Mouse (Mus musculus) stomach, postnatal 0 days (tissue): ENCODE measurements around the gene Slc27a4.

Experiments
- CTCF ChIP-seq: IDR thresholded peaks from 2 replicates; pipeline ENCODE4 v1.5.1; 2016; ENCODE audit warnings: antibody characterized with exemption, low read depth, mild to moderate bottlenecking, moderate library complexity
- EP300 ChIP-seq: optimal IDR thresholded peaks from 2 replicates; pipeline ENCODE3; 2016; ENCODE audit warnings: antibody characterized with exemption

DNA sequence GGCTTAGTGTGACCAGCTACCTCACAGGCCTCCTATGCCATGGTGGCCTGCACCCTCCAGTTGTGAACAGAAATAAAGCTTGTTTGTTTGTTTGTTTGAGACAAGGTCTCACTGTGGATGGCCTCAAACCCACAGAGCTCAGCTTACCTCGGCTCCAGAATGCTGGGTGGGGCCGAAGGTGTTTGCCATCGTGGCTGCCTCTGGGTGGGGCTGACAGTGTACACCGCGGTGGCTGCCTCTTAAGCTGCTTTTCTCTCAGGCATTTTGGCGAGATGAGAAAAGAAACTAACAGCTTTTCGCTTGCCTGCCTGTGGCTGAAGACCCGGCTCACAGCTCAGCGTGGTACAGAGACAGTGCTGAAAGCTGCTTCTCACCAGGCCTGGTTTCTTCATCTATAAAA, 33.5 kb upstream of the Slc27a4 start:
- TF ChIP-seq CTCF (no peak), EP300 (no peak)
